Mouse (Mus musculus) stomach, postnatal 0 days (tissue): ENCODE results near the gene Piga.

Experiments
- CTCF ChIP-seq: IDR thresholded peaks from 2 replicates; pipeline ENCODE4 v1.5.1; 2016; ENCODE audit warnings: antibody characterized with exemption, low read depth, mild to moderate bottlenecking, moderate library complexity
- EP300 ChIP-seq: optimal IDR thresholded peaks from 2 replicates; pipeline ENCODE3; 2016; ENCODE audit warnings: antibody characterized with exemption

- TF ChIP-seq CTCF (no peak), EP300 (no peak)
Measured at GRCm38 (mm10) chrX:164440140-164440539, 20.6 kb downstream of the Piga start.
